Mouse (Mus musculus): ENCODE data around the gene Gpr132. TPM values are rescaled to one million over a fixed set of nuclear protein-coding genes. Genes with fewer than 3 reads are reported as not detected.

The Gpr132 gene
- total RNA-seq, 2 experiments from 2014 or later, result not detected

DNA sequence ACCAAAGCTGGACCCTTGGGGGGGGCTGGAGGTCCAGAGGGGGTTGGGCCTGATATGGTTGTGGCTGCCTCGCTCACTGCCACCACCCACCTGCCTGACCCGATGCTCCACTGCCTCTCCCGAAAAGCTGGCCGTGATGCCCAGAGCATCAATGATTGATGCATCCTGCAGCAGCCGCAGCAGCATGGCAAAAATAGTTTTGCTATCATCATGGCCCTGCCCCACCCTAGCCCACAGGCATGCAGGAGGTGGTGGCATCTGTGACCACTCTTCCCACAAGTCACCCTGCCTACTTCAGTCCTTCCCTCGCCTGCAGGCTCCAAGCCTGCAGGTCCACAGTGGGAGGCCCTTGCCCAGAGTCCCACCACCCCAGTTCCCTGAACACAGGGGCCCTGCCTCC is 62.0 kb downstream of the Gpr132 start:
- intact Hi-C loops (cut with DNase I), result loop anchor here (5.0 kb wide), 1 partner anchor 36 kb away; no protein-coding TSS in a partner anchor
- no peak for DNase-seq (ENCODE audit: low spot score in 2 of 2)

DNA sequence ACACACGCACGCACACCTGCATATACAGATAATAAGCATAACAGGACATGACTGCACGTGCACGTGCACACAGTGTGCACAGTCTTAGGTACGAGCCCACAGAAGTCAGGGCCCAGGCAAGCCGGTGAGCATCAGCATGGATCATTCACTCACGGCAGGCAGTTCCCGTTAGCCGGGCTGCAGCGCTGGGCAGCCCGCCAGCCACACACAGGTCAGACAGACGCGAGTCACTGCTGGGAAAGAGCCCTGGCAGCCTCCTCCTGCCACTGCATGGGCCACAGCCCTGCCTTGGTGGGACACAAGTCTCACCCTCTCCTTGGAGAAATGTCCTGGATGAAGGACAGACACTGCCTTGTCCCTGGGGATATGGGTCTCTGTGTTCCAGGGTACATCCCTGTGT is 64.0 kb downstream of the Gpr132 start:
- intact Hi-C loops (cut with DNase I), result no loop called here

DNA sequence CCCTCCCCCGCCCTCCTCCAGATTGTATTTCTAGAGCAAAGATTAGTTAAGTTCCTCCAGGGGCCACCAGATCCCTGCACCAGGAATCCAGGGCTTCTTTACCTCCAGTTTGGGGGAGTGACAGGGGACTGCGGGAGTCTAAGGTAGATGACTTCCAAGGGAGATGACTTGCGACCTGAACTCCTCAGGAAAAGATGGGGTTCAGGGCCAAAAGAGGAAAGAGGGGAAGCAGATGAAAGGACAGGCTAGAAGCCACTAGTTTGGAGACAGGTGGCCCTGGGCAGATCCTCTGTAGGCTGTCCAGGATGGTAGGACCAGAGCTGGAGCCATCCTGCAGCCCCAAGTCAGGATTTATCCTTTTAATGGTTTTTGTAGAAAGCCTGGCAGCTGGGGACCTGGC is 65.1 kb downstream of the Gpr132 start:
- intact Hi-C loops (cut with DNase I), result no loop called here

More for the DNA sequence above, 64.0 kb downstream of the Gpr132 start:
- DNase-seq (ENCODE audit: low spot score in 2 of 2), result no peak

DNA sequence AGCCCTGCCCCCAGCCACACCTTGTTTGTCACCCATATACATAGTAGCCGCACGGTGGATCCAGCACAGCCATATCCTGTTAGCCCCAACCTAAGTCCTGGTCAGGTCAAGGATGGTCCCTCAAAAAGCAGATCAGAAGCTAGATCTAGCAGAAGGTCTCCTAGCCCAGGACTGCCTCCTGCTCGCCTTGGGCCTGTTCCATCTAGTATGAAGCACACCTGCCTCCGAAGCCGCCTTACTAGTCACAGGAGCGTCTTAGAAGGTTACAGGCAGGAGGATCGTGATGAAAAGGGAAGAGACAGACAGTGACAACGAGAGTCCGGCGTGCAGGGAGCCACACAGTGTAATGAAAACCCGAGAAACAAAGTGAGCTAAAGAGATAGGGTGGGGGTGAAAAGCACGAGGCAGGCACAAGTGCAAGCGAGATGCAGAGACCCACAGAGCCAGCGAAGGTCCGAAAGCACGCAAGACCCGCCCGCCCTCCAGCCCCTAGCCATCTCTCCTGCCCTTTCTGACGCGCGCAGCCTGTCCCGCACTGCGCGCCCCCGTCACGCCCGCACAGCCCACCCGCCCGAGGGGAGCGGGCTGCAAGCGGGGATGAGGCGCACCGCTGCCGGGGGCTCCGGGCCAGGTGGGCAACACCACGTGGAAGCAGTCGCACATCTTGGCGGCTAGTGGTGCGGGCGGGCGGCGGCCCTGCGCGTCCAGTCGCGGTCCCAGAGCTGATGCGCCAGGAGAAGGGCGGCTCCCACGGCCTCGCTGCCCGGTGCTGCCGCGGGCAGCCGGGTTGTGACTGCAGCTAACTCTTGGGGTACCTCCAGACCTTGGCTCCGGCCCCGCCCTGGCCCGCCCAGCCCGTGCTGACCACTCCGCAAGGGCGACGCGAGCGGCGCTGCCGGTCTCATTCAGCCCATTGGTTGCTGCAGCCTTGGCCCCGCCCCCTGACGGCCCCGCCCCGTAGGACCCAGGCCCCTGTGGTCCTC is 65.9 kb downstream of the Gpr132 start, which contains the start of gene Ahnak2:
Gene Ahnak2 (minus strand): TSS at position 794 of the 983 bp plus-strand sequence.
- no peak for DNase-seq (ENCODE audit: low spot score in 2 of 2)
- intact Hi-C loops (cut with DNase I), result no loop called here

More for the DNA sequence above, 65.1 kb downstream of the Gpr132 start:
- no peak for DNase-seq (ENCODE audit: low spot score in 2 of 2)

Other genes starting within 250 kb of the Gpr132 start
- 10 to 100 TPM; 14.3 to 25.8 TPM for gene Adssl1, start 248.2 kb downstream of the Gpr132 start, total RNA-seq (2021)
- gene Siva1, start 223.5 kb downstream of the Gpr132 start, total RNA-seq (2021), result 10 to 100 TPM; 17.8 to 23.0 TPM
- gene Akt1, start 193.3 kb downstream of the Gpr132 start, total RNA-seq (2021), result 100 to 1,000 TPM; 143 to 162 TPM
- gene Zbtb42, start 189.4 kb downstream of the Gpr132 start, total RNA-seq (2021), result under 1 TPM; 0.70 to 0.81 TPM
- 100 to 1,000 TPM; 258 to 267 TPM for gene Cep170b, start 147.8 kb downstream of the Gpr132 start, total RNA-seq (2021)
- gene Pld4, start 107.6 kb downstream of the Gpr132 start, total RNA-seq (2021), result 10 to 100 TPM in 1 of 2 experiments, 1 to 10 TPM in 1; 9.3 to 10.3 TPM
- gene Ahnak2, start 65.6 kb downstream of the Gpr132 start, total RNA-seq (2021), result 1 to 10 TPM; 6.1 to 6.8 TPM
- gene Clba1, start 59.3 kb downstream of the Gpr132 start, total RNA-seq (2021), result 10 to 100 TPM; 17.4 to 22.1 TPM
- 10 to 100 TPM in 1 of 2 experiments, 1 to 10 TPM in 1; 9.2 to 10.9 TPM for gene Cdca4, start 38.8 kb downstream of the Gpr132 start, total RNA-seq (2021)
- 10 to 100 TPM; 47.9 to 61.7 TPM for gene Jag2, start 61.5 kb upstream of the Gpr132 start, total RNA-seq (2021)
- 10 to 100 TPM; 11.0 to 12.3 TPM for gene Nudt14, start 73.9 kb upstream of the Gpr132 start, total RNA-seq (2021)
- 10 to 100 TPM; 59.3 to 74.3 TPM for gene Btbd6, start 108.3 kb upstream of the Gpr132 start, total RNA-seq (2021)
- 10 to 100 TPM; 41.4 to 55.5 TPM for gene Brf1, start 132.5 kb upstream of the Gpr132 start, total RNA-seq (2021)
- 10 to 100 TPM; 70.4 to 74.2 TPM for gene Pacs2, start 146.3 kb upstream of the Gpr132 start, total RNA-seq (2021)
- gene Tex22, start 206.3 kb upstream of the Gpr132 start, total RNA-seq (2021), result under 1 TPM; 0.35 to 0.52 TPM
- 10 to 100 TPM; 79.8 to 80.2 TPM for gene Mta1, start 230.1 kb upstream of the Gpr132 start, total RNA-seq (2021)

Data from left cerebral cortex, postnatal 36 days (tissue).